Mouse (Mus musculus) left cerebral cortex, adult 2 months (tissue): ENCODE results near the gene Cd300a. TPM values are rescaled to one million over a fixed set of nuclear protein-coding genes. Genes with fewer than 3 reads are reported as not detected.

Experiments used
- DNase-seq, 2 experiments: peaks; one replicate each; pipeline ENCODE4 v3.0.0; 2021 to 2022; ENCODE audit warnings: low spot score in 2 of 2, mixed read lengths in 1 of 2; ENCODE audit errors: extremely low spot score in 1 of 2
- H3K27ac ChIP-seq: fragments of 200-600 bp; 2 replicates; pipeline ENCODE4 v1.8.1; 2022
- H3K4me3 ChIP-seq: fragments of 200-600 bp; 2 replicates; pipeline ENCODE4 v1.8.1; 2022
- CTCF ChIP-seq: fragments of 200-600 bp; IDR thresholded peaks from 2 replicates; pipeline ENCODE4 v1.8.1; 2022; ENCODE audit warnings: antibody characterized with exemption, mild to moderate bottlenecking, moderate library complexity
- intact Hi-C: fragments of 180-260 bp; cut with DNase I; formaldehyde crosslinking; loops from one replicate; pipeline ENCODE4 v1.15.1; 2025
- total RNA-seq, 2 experiments: library from RNA; stranded (reverse); gene quantifications; 2 replicates each; pipeline ENCODE4 v1.2.3; 2021

The Cd300a gene
- total RNA-seq, 2 experiments from 2014 or later = 0.56 to 0.84 TPM

DNA sequence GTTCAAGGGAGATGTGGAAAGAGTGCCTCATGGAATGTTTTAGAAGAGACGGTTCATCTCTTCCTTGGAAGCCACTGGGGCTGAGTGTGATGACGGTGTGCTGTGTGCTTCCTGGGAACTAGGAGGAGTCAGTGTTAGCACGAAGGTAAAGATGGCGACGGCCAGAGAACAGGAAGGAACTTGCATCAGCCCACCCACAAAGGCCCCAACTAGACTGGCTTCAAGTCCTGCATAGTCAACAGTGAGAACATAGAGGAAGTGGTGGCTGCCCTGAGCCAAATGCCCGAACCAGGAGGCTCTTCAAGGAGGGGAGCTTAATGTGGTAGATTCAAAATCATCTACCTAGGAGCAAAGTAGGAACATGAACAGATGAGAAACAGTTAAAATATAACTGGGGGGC, 27.3 kb downstream of the Cd300a start:
- Histone ChIP-seq H3K27ac (no peak overlapping the region), H3K4me3 (no peak overlapping the region)
- no peak for TF ChIP-seq CTCF
- no peak for DNase-seq
- intact Hi-C loops = no loop called here

DNA sequence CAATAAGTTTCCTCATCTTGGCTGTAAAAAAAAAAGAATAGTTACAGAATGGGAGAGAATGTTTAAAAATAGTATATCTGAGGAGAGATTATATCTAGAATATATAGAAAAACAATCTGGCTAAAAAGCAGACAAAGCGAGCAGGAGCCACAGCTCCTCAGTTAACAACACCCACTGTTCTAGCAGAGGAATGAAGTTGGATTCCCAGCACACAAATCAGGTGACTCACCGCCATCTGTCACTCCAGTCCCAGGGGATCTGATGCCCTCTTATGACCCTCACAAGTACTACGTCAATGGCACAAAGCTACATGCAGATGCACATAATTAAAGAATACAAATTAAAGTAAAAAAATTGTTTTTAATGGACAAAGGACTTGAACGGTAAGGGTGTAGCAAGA, 32.6 kb downstream of the Cd300a start:
- intact Hi-C loops = loop anchor here (5.0 kb wide), 1 partner anchor 60 kb away; no protein-coding TSS in a partner anchor
- TF ChIP-seq CTCF = no peak

DNA sequence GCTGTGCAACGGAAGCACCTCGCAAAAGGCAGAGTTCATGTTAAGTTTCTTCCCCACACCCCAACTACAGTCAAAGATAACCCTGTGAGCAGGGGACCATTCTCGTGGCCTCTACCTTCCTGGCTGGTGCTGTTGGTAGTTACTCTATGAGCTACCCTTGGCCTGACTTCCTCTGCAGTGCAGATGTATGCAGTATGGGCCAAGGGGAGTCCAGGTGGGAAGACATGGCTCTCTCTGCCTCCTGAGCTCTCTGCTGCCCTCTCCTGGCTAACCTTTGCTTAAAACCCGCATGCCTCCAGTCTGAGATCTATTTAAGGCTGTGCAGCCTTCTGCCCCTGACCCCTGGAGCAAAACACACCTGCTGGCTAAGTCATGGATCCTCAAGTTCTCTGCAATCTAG, 34.1 kb downstream of the Cd300a start:
- DNase-seq = no peak
- Histone ChIP-seq H3K4me3 (no peak overlapping the region), H3K27ac (no peak overlapping the region)
- TF ChIP-seq CTCF = peak; percentile 46
- intact Hi-C loops = loop anchor here (5.0 kb wide), 1 partner anchor 58 kb away; no protein-coding TSS in a partner anchor

More for the DNA sequence above, 32.6 kb downstream of the Cd300a start:
- Histone ChIP-seq H3K27ac (peak overlapping the region; percentile 21; the same call in 1 of the 2 replicates), H3K4me3 (no peak overlapping the region)
- DNase-seq = peak; percentile 20 to 53

DNA sequence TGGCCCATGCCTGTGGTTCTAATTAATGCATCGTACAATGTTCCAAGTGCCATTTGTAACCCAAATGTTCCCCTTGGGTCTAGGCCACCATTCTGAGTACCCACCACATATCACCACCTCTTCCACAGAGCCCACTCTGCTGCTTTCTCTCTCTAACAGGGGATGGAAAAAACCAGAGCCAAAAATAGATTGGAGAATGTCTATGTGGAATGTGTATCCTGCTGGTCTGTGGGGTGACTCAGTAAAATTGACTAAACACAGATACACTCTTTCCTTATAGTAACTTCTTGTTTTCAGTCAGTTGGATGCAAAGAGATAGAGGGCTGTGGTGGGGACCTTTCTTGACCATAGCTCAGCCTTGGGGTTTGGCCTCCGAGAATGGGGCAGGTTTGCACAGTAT, 39.7 kb downstream of the Cd300a start:
- intact Hi-C loops = no loop called here
- no peak for DNase-seq
- no peak for TF ChIP-seq CTCF

DNA sequence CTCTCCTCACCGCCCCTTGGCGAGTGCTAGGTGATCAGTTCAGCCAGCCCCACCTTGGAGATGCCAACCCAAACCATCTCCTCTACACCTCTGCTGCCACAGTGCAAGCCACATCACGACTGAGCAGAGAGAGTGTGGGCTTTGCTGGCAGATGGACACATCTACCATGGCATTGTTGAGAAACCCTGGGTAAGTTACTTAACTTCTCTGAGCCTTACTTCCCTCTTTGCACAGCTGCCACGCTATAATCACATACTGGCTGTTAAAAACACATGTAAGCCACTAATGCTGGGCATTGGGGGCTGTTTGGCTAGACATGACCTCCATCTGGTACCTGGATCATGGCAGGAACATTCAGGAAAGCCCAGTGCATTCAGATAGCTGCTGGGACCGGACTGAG, 41.2 kb downstream of the Cd300a start:
- no peak for DNase-seq
- intact Hi-C loops = no loop called here
- no peak for TF ChIP-seq CTCF
- no peak overlapping the region for H3K4me3 ChIP-seq
- no peak overlapping the region for H3K27ac ChIP-seq

More for the DNA sequence above, 39.7 kb downstream of the Cd300a start:
- Histone ChIP-seq H3K27ac (no peak overlapping the region; the same call in 1 of the 2 replicates), H3K4me3 (no peak overlapping the region)

DNA sequence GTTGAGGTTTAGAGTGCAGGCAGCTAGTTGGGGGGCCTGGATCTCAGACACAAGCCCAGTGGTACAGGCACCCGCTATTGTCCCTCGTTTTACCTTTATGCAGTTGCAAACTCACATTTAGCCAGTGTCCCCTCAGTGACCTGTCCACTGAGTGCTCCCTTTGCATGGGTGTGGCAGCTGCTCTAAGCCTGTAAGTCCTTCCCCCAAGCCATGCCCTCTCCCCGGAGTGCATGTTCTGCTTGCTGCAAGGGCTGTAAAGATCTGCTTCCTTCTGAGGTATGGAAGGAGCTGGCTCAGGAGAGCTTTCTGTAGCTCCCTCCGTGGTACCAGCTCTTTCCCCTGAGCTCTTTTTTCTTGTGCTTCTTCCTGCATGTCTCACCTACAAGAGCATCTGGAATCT, 43.8 kb downstream of the Cd300a start:
- no peak for DNase-seq
- no peak overlapping the region for H3K27ac ChIP-seq
- H3K4me3 ChIP-seq = no peak overlapping the region
- TF ChIP-seq CTCF = no peak
- intact Hi-C loops = no loop called here

DNA sequence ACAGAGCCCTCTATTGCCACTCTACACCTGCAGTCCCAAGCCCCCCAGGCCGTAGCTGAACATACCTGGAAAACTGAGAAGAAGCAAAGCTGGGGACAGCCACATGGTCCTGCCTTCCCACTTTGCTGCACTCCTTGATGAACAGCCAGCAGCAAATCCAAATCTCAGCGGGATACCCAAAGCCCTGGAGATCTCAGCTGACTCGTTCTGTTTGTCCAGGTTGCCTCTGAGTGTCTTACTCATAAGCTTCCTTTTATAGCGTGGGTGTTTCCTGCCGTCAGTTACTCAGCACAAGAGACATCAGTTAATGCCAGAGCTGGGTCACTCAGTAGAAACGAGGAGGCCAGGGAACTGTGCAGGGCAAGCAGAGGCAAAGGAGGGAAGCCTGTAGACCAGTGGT, 44.3 kb downstream of the Cd300a start, which contains the start of gene Cd300lb:
TSS of gene Cd300lb (minus strand) at position 243 of the 400 bp plus-strand sequence.
- intact Hi-C loops = no loop called here
- TF ChIP-seq CTCF = no peak
- H3K27ac ChIP-seq = no peak within 1 kb of the TSS
- DNase-seq = no peak
- H3K4me3 ChIP-seq = no peak within 1 kb of the TSS

Other genes starting within 250 kb of the Cd300a start
- gene Rpl38, start 221.5 kb upstream of the Cd300a start, total RNA-seq = 100 to 1,000 TPM; 817 to 866 TPM
- gene Ttyh2, start 214.6 kb upstream of the Cd300a start, total RNA-seq = 10 to 100 TPM; 18.5 to 18.6 TPM
- gene Dnaic2, start 162.6 kb upstream of the Cd300a start, total RNA-seq = 1 to 10 TPM in 1 of 2 experiments, under 1 TPM in 1; 1.00 to 1.8 TPM
- 1 to 10 TPM; 3.2 to 3.6 TPM for gene Kif19a, start 124.7 kb upstream of the Cd300a start, total RNA-seq
- gene Btbd17, start 94.1 kb upstream of the Cd300a start, total RNA-seq = 10 to 100 TPM; 29.5 to 29.8 TPM
- not detected for gene Gpr142, start 91.1 kb upstream of the Cd300a start, total RNA-seq
- 1 to 10 TPM; 4.0 to 5.4 TPM for gene Gprc5c, start 38.9 kb upstream of the Cd300a start, total RNA-seq
- not detected for gene Cd300lb, start 44.3 kb downstream of the Cd300a start, total RNA-seq
- not detected for gene Cd300c, start 79.1 kb downstream of the Cd300a start, total RNA-seq
- gene Cd300ld, start 99.9 kb downstream of the Cd300a start, total RNA-seq = under 1 TPM in 1 of 2 experiments, not detected in 1; 0.14 TPM
- 1 to 10 TPM; 3.6 to 3.9 TPM for gene Cd300c2, start 111.8 kb downstream of the Cd300a start, total RNA-seq
- not detected for gene Cd300ld2, start 126.2 kb downstream of the Cd300a start, total RNA-seq
- not detected for gene Cd300ld4, start 137.0 kb downstream of the Cd300a start, total RNA-seq
- gene Cd300ld5, start 147.7 kb downstream of the Cd300a start, total RNA-seq = under 1 TPM; 0.77 to 0.96 TPM
- gene Cd300ld3, start 158.4 kb downstream of the Cd300a start, total RNA-seq = under 1 TPM in 1 of 2 experiments, not detected in 1; 0.77 TPM
- gene Cd300e, start 172.1 kb downstream of the Cd300a start, total RNA-seq = under 1 TPM in 1 of 2 experiments, not detected in 1; 0.27 TPM
- gene Rab37, start 201.4 kb downstream of the Cd300a start, total RNA-seq = 1 to 10 TPM; 1.8 to 2.4 TPM
- gene Cd300lf, start 244.0 kb downstream of the Cd300a start, total RNA-seq = under 1 TPM in 1 of 2 experiments, not detected in 1; 0.58 TPM